Mouse (Mus musculus) stomach, postnatal 0 days (tissue): ENCODE measurements around the gene Atp10a. TPM values are rescaled to one million over a fixed set of nuclear protein-coding genes. Genes with fewer than 3 reads are reported as not detected.

Source experiments
- ATAC-seq: fragments of 200-750 bp; cut with Nextera tagmentation; 2 replicates; pipeline ENCODE4 v1.8.0; 2017; ENCODE audit not compliant: low FRiP score, low TSS enrichment
- DNase-seq: peaks from one replicate; pipeline ENCODE4 v3.0.0-alpha.2; 2016; ENCODE audit warnings: low spot score
- H3K27ac ChIP-seq: fragments of 300-500 bp; sonication (generic); replicated peaks from 2 replicates; pipeline ENCODE4 v1.5.1; 2014; ENCODE audit warnings: mild to moderate bottlenecking, control low read depth
- H3K27me3 ChIP-seq: fragments of 300-500 bp; sonication (generic); 2 replicates; pipeline ENCODE4 v1.6.1; 2014; ENCODE audit warnings: low read length; ENCODE audit not compliant: control insufficient read depth, insufficient read depth
- H3K36me3 ChIP-seq: fragments of 300-500 bp; sonication (generic); 2 replicates; pipeline ENCODE4 v1.6.1; 2014; ENCODE audit warnings: low read length, mixed read lengths; ENCODE audit not compliant: control insufficient read depth, insufficient read depth
- H3K4me1 ChIP-seq: fragments of 300-500 bp; sonication (generic); replicated peaks from 2 replicates; pipeline ENCODE4 v1.6.1; 2014; ENCODE audit warnings: antibody characterized with exemption; ENCODE audit not compliant: control insufficient read depth, insufficient read depth
- H3K4me2 ChIP-seq: fragments of 300-500 bp; sonication (generic); replicated peaks from 2 replicates; pipeline ENCODE4 v1.6.1; 2014; ENCODE audit warnings: low read depth, mild to moderate bottlenecking, control low read depth, moderate library complexity
- H3K4me3 ChIP-seq: fragments of 300-500 bp; sonication (generic); 2 replicates; pipeline ENCODE4 v1.5.1; 2014; ENCODE audit warnings: low read depth, low read length, control low read depth
- H3K9ac ChIP-seq: fragments of 300-500 bp; sonication (generic); 2 replicates; pipeline ENCODE4 v1.6.1; 2014; ENCODE audit warnings: mild to moderate bottlenecking, low read length, control low read depth, mixed read lengths
- H3K9me3 ChIP-seq: fragments of 300-500 bp; sonication (generic); 2 replicates; pipeline ENCODE4 v1.6.1; 2016; ENCODE audit warnings: low read length; ENCODE audit not compliant: control insufficient read depth
- CTCF ChIP-seq: IDR thresholded peaks from 2 replicates; pipeline ENCODE4 v1.5.1; 2016; ENCODE audit warnings: antibody characterized with exemption, low read depth, mild to moderate bottlenecking, moderate library complexity
- EP300 ChIP-seq: optimal IDR thresholded peaks from 2 replicates; pipeline ENCODE3; 2016; ENCODE audit warnings: antibody characterized with exemption
- WGBS: fragments of 180-500 bp; shearing (Covaris S2); extraction: QIAGEN DNeasy Blood & Tissue Kit; methylation state at CpG from one replicate; pipeline ENCODE4 v1.1.7; 2014; 5-methylcytosine and 5-hydroxymethylcytosine counted together
- polyA plus RNA-seq: library from polyadenylated mRNA; unstranded; fragments of >200 nt; fragmentation: Nextera tagmentation; extraction: Ambion mirVana; gene quantifications from 2 replicates; pipeline ENCODE4 v1.2.1, GENCODE M21; 2015

Atp10a gene
- polyA plus RNA-seq, 1 experiment from 2014 or later: 1.7 TPM

DNA sequence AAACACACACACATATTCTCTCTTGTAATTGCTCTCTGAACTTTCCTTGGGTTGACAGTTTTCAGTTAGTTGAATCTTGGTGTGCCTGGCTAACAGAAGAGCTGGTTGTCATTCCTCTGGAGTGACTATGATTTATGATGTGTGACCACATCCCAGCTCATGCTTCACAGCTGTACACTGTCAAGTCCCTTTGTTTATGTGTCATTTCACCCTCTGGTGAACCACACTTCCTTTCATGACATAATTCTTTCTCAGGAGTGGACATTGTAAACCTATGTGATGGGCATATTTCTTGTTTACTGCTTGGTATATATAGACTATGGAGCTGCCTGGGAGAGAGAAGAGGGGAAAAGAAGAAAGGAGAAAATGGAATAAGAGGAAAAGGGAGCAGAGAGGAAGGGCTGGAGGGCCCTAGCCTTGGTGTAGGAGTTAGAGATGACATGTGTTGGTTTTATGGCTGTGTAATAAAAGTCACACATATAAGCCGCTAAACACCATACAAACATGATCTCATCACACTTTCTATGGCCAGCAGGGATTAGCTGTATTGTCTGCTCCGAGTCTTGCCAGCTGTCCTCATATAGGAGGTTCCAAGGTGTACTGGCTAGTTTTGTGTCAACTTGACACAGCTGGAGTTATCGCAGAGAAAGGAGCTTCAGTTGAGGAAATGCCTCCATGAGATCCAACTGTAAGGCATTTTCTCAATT is 81.0 kb downstream of the Atp10a start:
- Histone ChIP-seq H3K4me1 (no peaks in the 10 kb centered on the region; the same call in 1 of the 2 replicates), H3K36me3 (no peaks in the 10 kb centered on the region), H3K4me2 (no peak overlapping the region), H3K4me3 (no peak overlapping the region), H3K27ac (no peak overlapping the region), H3K9ac (no peak overlapping the region), H3K27me3 (no peaks in the 10 kb centered on the region), H3K9me3 (no peaks in the 10 kb centered on the region)
- DNase-seq (no peak), ATAC-seq (no peak)
- no peak for TF ChIP-seq EP300
- WGBS: 61% methylated on average over 3 of the region's 3 CpGs

- H3K27me3 ChIP-seq: no peaks in the 10 kb centered on the region
- no peaks in the 10 kb centered on the region for H3K36me3 ChIP-seq
- TF ChIP-seq CTCF (no peak), EP300 (no peak)
- H3K4me2 ChIP-seq: no peak overlapping the region
- H3K9ac ChIP-seq: no peak overlapping the region
- ATAC-seq (no peak), DNase-seq (no peak)
- H3K9me3 ChIP-seq: no peaks in the 10 kb centered on the region
- H3K4me3 ChIP-seq: no peak overlapping the region
- H3K4me1 ChIP-seq: no peaks in the 10 kb centered on the region
- WGBS: 90% methylated on average over 13 of the region's 13 CpGs
- H3K27ac ChIP-seq: no peak overlapping the region
Observed at GRCm38 (mm10) chr7:58740196-58740595, 84.2 kb downstream of the Atp10a start.

DNA sequence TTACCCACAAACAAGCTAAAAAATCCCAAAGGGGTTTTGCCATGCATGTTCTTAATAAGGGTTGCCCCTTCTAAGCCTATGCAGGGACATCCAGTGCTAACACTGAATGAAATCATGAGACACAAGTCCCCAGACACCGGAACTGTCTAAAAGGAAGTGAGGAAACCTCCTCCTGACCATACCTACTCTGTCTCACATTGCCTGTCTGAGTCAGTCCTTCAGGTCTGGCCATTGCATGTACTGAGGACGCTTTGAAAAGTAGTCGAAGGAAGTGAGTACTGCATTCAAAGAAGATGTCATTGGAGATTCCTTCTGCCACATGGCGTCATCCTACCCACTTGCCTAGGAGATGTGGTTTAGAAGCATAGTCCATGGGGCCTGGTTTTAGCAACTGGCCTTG is 84.9 kb downstream of the Atp10a start:
- H3K27me3 ChIP-seq: no peaks in the 10 kb centered on the region
- no peak overlapping the region for H3K27ac ChIP-seq
- 81% methylated on average over 4 of the region's 4 CpGs for WGBS
- H3K4me3 ChIP-seq: no peak overlapping the region
- no peaks in the 10 kb centered on the region for H3K4me1 ChIP-seq
- no peak for TF ChIP-seq EP300
- H3K36me3 ChIP-seq: no peaks in the 10 kb centered on the region
- DNase-seq (no peak), ATAC-seq (no peak)
- H3K9me3 ChIP-seq: no peaks in the 10 kb centered on the region
- H3K9ac ChIP-seq: no peak overlapping the region
- H3K4me2 ChIP-seq: no peak overlapping the region

GRCm38 (mm10) chr7:58742009-58742408 is 86.0 kb downstream of the Atp10a start:
- Histone ChIP-seq H3K9me3 (no peaks in the 10 kb centered on the region), H3K4me3 (no peak overlapping the region), H3K4me2 (no peak overlapping the region), H3K4me1 (no peaks in the 10 kb centered on the region), H3K9ac (no peak overlapping the region), H3K36me3 (no peaks in the 10 kb centered on the region), H3K27me3 (no peaks in the 10 kb centered on the region), H3K27ac (no peak overlapping the region)
- WGBS: 70% methylated on average over 4 of the region's 4 CpGs
- ATAC-seq: no peak
- no peak for DNase-seq
- TF ChIP-seq CTCF (no peak), EP300 (no peak)

DNA sequence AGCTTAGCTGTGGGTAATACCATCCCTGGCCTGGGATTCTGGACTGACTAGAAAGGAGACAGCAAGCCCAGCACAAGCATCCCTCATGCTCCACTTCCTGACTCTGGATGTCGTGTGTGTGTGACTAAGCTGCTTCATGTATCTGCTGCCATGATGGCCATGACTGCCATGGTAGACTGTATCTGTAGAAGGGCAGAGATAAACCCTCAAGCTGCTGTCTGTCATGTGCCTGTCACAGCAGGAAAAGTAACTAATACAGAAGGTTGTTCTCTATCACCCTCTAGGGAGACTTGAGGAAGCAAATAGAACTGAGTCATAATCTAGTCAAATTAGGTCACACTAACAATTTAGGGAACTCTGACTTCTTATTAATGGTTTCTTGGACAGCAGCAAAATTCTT is 86.7 kb downstream of the Atp10a start:
- H3K9me3 ChIP-seq: no peaks in the 10 kb centered on the region
- H3K4me1 ChIP-seq: no peaks in the 10 kb centered on the region
- no peak for DNase-seq
- no peak for TF ChIP-seq CTCF
- TF ChIP-seq EP300: no peak
- H3K27me3 ChIP-seq: no peaks in the 10 kb centered on the region
- no peak overlapping the region for H3K4me2 ChIP-seq
- H3K36me3 ChIP-seq: no peaks in the 10 kb centered on the region
- no peak overlapping the region for H3K9ac ChIP-seq
- ATAC-seq: no peak
- 52% methylated on average over 1 of the region's 1 CpGs for WGBS
- no peak overlapping the region for H3K27ac ChIP-seq
- H3K4me3 ChIP-seq: no peak overlapping the region

GRCm38 (mm10) chr7:58743362-58744320 is 87.7 kb downstream of the Atp10a start:
- Histone ChIP-seq H3K9ac (no peak overlapping the region), H3K36me3 (no peaks in the 10 kb centered on the region), H3K4me1 (no peaks in the 10 kb centered on the region), H3K27ac (no peak overlapping the region), H3K4me3 (no peak overlapping the region), H3K27me3 (no peaks in the 10 kb centered on the region), H3K4me2 (no peak overlapping the region), H3K9me3 (no peaks in the 10 kb centered on the region)
- ATAC-seq: no peak
- 57% methylated on average over 4 of the region's 4 CpGs for WGBS
- TF ChIP-seq CTCF: peak; percentile 68
- TF ChIP-seq EP300: no peak
- DNase-seq: no peak
